Mouse (Mus musculus) layer of hippocampus, adult 2 months (tissue): Measurements from ENCODE around the gene Pou2f2. TPM values are rescaled to one million over a fixed set of nuclear protein-coding genes. Genes with fewer than 3 reads are reported as not detected.

Experiments used
- DNase-seq, 2 experiments: peaks; one replicate each; pipeline ENCODE4 v3.0.0; 2022; ENCODE audit warnings: low spot score in 2 of 2
- H3K27ac ChIP-seq: fragments of 200-600 bp; 2 replicates; pipeline ENCODE4 v1.8.1; 2022
- H3K4me3 ChIP-seq: fragments of 200-600 bp; 2 replicates; pipeline ENCODE4 v1.8.1; 2022; ENCODE audit warnings: mild to moderate bottlenecking
- CTCF ChIP-seq: fragments of 200-600 bp; conservative IDR thresholded peaks from 2 replicates; pipeline ENCODE4 v1.8.1; 2022; ENCODE audit warnings: antibody characterized with exemption, mild to moderate bottlenecking, moderate library complexity
- total RNA-seq, 2 experiments: library from RNA; stranded (reverse); gene quantifications; 2 replicates each; pipeline ENCODE4 v1.2.3; 2021

Pou2f2 gene
- total RNA-seq, 2 experiments from 2014 or later: 8.2 to 8.5 TPM

- Histone ChIP-seq H3K27ac (peak overlapping the region; percentile 99), H3K4me3 (peak overlapping the region; percentile 84)
- peak; percentile 69 to 74 for DNase-seq
- TF ChIP-seq CTCF: no peak
Observed at GRCm38 (mm10) chr7:25072716-25073390, 106.7 kb downstream of the Pou2f2 start.

- Histone ChIP-seq H3K4me3 (peak within 1 kb of the TSS; percentile 84), H3K27ac (peak within 1 kb of the TSS; percentile 99)
- DNase-seq: no peak
- no peak for TF ChIP-seq CTCF
Observed at GRCm38 (mm10) chr7:25071979-25072715, 107.4 kb downstream of the Pou2f2 start, which contains the start of the genes Grik5 and Zfp574. TSS of gene Grik5 (minus strand) at chr7:25072346. TSS of gene Zfp574 (plus strand) at chr7:25072567.

GRCm38 (mm10) chr7:25068724-25069123 lies 110.8 kb downstream of the Pou2f2 start:
- no peak for TF ChIP-seq CTCF
- Histone ChIP-seq H3K27ac (peak overlapping the region; percentile 68), H3K4me3 (peak overlapping the region; percentile 37)
- peak; percentile 55 to 82 for DNase-seq

DNA sequence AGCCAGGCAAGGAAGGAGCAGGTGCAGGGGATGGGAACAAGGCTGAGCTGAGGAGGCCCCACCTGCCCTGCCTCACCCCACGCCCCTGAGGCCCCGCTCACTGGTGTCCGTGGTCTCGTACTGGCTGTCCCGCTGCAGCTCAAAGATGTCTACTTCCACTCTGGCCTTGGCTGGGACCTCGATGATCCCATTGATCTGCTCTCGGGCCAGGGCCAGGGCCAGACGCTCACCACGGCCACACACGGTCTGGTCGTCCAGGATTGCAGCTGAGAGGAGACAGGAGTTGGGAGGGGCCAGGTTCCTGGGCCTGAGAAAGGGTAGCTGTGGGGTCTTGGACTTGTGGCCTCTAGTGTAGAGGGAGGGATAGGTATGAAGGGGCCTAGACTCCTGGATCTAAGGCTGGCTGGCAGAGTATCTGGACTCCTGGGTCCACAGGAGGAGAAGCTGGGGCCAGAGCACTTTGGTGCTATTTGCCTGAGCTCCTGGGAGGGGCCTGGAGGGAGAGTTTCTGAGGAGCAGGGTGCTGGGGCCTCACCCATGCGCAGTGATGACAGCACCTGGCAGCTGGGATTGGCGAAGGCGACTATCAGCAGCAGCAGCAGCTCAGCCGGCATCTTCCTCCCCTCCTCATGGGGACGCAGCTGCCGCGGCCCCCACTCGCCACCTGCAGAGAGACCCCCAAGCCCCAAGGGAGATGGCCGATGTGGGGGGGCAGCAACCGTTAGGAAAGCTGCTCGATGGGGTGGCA lies 111.4 kb downstream of the Pou2f2 start:
- Histone ChIP-seq H3K27ac (peak overlapping the region; percentile 68), H3K4me3 (peak overlapping the region; percentile 37)
- no peak for TF ChIP-seq CTCF
- DNase-seq: no peak

- Histone ChIP-seq H3K4me3 (no peak overlapping the region), H3K27ac (no peak overlapping the region)
- no peak for DNase-seq
- no peak for TF ChIP-seq CTCF
Observed at GRCm38 (mm10) chr7:25067338-25067737, 112.2 kb downstream of the Pou2f2 start.

GRCm38 (mm10) chr7:25063900-25064299 lies 115.6 kb downstream of the Pou2f2 start:
- DNase-seq: no peak
- Histone ChIP-seq H3K4me3 (no peak overlapping the region), H3K27ac (0 out of 2 replicates have a peak overlapping the region, but pooled peaks have one; percentile 14)
- TF ChIP-seq CTCF: no peak

GRCm38 (mm10) chr7:25063346-25063745 lies 116.2 kb downstream of the Pou2f2 start:
- 0 out of 2 replicates have a peak overlapping the region, but pooled peaks have one; percentile 14 for H3K27ac ChIP-seq
- H3K4me3 ChIP-seq: no peak overlapping the region
- no peak for DNase-seq
- no peak for TF ChIP-seq CTCF

GRCm38 (mm10) chr7:25058836-25059235 lies 120.7 kb downstream of the Pou2f2 start:
- no peak for DNase-seq
- TF ChIP-seq CTCF: no peak
- no peak overlapping the region for H3K4me3 ChIP-seq
- H3K27ac ChIP-seq: no peak overlapping the region

GRCm38 (mm10) chr7:25058394-25058793 lies 121.1 kb downstream of the Pou2f2 start:
- DNase-seq: no peak
- Histone ChIP-seq H3K4me3 (no peak overlapping the region), H3K27ac (no peak overlapping the region)
- TF ChIP-seq CTCF: no peak

DNA sequence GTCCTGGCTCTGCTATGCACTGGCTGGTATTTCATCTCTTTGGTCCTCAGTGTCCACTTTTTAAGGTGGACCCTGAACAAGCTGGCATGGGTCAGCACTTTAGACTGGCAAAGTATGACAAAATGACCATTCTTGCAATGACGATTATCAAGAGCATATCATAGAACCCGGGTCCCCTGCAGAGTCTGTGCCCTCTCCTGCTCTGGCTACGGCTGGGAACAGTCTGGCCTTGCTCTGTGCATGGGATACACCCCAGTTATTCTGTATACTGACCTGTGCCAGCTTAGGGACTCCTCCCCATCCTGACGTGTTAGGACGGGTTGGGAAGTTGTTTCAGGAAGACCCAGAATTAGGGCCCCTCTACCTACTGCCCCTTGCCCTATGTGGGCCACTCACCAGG lies 121.6 kb downstream of the Pou2f2 start:
- Histone ChIP-seq H3K4me3 (no peak overlapping the region), H3K27ac (no peak overlapping the region)
- no peak for TF ChIP-seq CTCF
- no peak for DNase-seq

DNA sequence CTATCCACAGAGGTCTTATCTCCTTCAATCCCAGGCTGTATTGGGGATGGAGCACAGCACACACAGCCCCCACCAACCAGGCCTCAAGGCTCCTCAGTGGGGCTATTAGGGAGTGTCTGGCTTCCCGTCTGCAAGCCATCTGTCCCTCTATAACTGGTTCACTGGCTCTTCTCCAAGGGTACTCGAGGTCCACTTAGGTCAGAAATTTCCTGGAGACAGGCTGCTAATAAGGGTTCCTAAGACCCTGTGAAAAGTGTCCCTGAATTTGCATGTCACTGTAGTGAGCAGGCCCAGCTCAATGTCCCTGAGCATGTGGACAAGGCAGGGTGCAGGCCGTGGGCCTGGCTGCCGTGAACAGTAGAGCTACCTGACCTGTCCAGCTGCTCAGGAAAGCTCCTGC lies 122.6 kb downstream of the Pou2f2 start:
- Histone ChIP-seq H3K4me3 (no peak overlapping the region), H3K27ac (no peak overlapping the region)
- no peak for TF ChIP-seq CTCF
- no peak for DNase-seq

GRCm38 (mm10) chr7:25052587-25052986 lies 126.9 kb downstream of the Pou2f2 start:
- TF ChIP-seq CTCF: no peak
- Histone ChIP-seq H3K4me3 (no peak overlapping the region), H3K27ac (no peak overlapping the region)
- DNase-seq: no peak
